Mouse (Mus musculus): ENCODE measurements at regions not wholly inside any gene's neighbourhood (a gene's known extent, or its start where the extent isn't known, plus 50 kb on each side); places are given as distances from the start of the nearest gene placed in this dataset.

DNA sequence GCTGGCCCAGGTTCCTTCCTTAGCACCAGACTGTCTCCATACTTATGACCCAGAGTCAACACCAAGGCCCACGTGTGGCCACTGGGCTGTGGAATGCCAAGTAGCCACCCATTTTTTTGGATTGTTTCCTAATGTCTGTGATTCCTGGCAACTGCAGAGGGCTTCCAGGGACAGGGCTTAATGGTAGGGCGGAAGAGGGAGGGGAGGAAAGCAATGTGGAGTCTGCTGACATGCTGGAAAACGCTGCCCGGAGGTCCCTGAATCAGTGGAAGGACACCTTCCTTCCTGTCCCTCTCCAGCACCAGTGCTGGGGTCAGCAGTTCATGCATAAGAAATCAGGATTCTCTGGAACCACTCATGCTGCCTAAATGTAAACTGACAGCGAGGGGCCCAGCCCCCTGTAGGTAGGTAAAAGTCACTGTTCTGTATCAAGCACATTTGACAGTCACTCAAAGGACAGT lies 90.8 kb downstream of the Iyd start:
- Histone ChIP-seq H3K9ac (no peak overlapping the region), H3K27ac (no peak overlapping the region), H3K9me3 (no peaks in the 10 kb centered on the region), H3K4me2 (no peak overlapping the region), H3K27me3 (replicated peaks) (no peaks in the 10 kb centered on the region), H3K4me3 (no peak overlapping the region), H3K4me1 (no peaks in the 10 kb centered on the region), H3K36me3 (replicated peaks) (no peaks in the 10 kb centered on the region)
- 59% methylated on average over 5 of the region's 5 CpGs for WGBS
- ATAC-seq (replicated peaks), result no peak

DNA sequence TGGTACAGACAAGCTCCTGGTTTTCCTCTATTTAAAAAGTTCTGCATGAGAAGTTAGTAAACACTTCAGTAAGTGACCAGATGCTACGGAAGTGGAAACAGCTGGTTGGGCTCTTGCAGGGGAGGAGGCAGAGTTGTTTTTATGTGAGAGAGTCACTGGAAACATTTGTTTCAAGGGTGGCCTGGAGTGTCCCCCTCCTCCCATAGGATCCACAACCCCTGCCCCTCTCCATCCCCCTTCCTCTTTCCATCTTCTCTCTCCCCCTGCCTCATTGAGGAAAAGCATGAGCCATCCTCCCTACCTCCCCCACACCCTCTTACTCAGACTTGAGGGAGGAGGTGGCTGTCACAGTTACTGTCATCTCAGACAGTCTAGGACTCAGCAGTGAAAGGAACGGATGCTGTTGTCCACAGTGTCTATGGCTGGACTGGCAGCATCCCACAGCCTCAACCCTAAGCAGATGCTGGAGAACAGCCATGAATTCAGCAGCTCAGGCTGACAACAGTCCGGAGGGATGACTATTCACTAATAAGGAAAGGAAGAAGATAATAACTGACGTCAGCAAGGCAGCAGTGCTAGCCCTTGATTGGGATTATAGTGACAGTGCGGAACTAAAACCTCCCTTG lies 93.9 kb downstream of the Iyd start:
- Histone ChIP-seq H3K27me3 (replicated peaks) (no peaks in the 10 kb centered on the region), H3K9ac (no peak overlapping the region), H3K27ac (no peak overlapping the region), H3K4me1 (no peaks in the 10 kb centered on the region), H3K36me3 (replicated peaks) (no peaks in the 10 kb centered on the region), H3K9me3 (no peaks in the 10 kb centered on the region), H3K4me3 (no peak overlapping the region), H3K4me2 (no peak overlapping the region)
- 36% methylated on average over 5 of the region's 5 CpGs for WGBS
- ATAC-seq (replicated peaks), result peak; percentile 66; the same call in 1 of the 2 replicates

DNA sequence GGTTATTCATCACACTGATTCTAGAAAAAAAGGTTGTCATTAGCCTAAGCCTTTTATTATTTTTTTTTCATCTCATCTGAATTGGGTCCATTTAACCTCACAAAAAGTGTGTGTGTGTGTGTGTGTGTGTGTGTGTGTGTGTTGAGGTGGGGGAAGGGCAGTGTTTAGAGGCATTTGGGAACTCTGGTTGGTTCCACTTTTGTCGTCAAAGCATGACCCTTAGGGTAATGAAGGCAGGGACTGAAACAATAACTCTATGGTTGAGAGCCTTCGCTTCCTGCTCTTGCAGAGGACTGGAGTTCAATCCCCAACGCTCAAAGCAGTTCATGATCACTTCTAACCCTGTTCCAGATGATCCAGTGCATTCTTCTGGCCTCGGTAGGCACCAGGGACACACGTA lies 96.1 kb upstream of the Plekhg1 start:
- ATAC-seq (replicated peaks), result no peak
- H3K9me3 ChIP-seq, result no peaks in the 10 kb centered on the region
- no peaks in the 10 kb centered on the region for H3K4me1 ChIP-seq
- H3K27ac ChIP-seq, result no peak overlapping the region
- 73% methylated on average over 5 of the region's 5 CpGs for WGBS
- H3K9ac ChIP-seq, result no peak overlapping the region
- no peaks in the 10 kb centered on the region for H3K27me3 ChIP-seq (replicated peaks)
- no peak overlapping the region for H3K4me2 ChIP-seq
- H3K36me3 ChIP-seq (replicated peaks), result no peaks in the 10 kb centered on the region
- no peak overlapping the region for H3K4me3 ChIP-seq

DNA sequence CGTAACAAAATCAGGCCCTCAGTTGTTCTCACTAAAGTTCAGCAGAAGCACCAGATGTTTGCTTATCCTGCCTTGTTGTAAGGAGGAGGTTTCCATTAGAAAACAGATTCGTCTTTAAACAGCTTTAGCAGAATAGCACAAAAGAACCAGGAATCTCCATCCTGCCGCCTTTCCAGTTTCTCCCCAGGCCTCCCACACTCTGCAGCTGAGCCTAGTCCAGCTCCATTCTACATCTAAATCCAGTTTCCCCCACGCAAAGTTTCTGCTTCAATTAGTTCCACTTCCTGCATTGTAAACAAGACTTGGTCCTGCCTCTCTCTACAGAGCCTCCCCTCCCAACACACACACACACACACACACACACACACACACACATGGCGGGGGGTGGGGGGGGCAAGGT lies 95.1 kb upstream of the Plekhg1 start:
- H3K4me2 ChIP-seq, result no peak overlapping the region
- no peak for ATAC-seq (replicated peaks)
- 46% methylated on average over 5 of the region's 5 CpGs for WGBS

DNA sequence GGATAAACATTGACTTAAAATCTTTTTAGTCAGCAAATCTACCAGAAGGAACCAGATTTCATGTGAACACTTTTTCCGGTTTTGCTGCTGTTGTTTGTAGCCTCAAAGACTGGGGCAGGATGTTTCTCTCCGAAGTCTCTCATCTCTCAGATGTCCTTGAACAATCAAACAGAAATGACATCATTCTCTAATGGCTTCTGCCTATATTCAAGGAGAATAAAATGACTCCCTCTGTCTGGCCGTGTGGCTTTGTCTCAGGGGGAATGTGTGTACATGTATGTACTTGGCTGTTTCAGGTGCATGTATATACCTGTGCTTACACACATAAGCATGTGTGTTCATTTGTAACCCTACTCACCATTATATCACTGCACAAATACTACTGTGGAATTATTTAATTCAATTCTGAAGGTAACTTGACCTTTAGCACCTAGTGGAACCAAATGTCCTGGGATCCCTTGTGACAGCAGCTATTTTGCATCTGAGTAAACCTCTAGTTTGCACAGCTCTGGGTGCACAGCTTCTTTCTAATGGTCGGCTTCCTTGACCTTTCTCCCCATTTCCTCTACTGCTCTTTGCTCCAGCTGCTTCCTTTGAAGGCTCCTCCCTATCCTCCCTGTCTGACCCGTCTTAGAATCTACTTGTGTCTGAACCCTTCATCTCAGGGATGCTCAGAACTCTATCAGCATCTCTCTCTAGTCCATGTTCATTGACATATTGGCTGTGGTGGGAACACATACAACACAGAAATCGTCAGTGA lies 93.8 kb upstream of the Plekhg1 start:
- no peaks in the 10 kb centered on the region for H3K4me1 ChIP-seq
- H3K36me3 ChIP-seq (replicated peaks), result no peaks in the 10 kb centered on the region
- H3K27me3 ChIP-seq (replicated peaks), result no peaks in the 10 kb centered on the region
- no peak for ATAC-seq (replicated peaks)
- no peak overlapping the region for H3K4me2 ChIP-seq
- WGBS, result 75% methylated on average over 6 of the region's 6 CpGs
- H3K27ac ChIP-seq, result no peak overlapping the region
- H3K9me3 ChIP-seq, result no peaks in the 10 kb centered on the region
- H3K4me3 ChIP-seq, result no peak overlapping the region
- no peak overlapping the region for H3K9ac ChIP-seq

More for the DNA sequence above, 95.1 kb upstream of the Plekhg1 start:
- Histone ChIP-seq H3K27ac (no peak overlapping the region), H3K27me3 (replicated peaks) (no peaks in the 10 kb centered on the region), H3K4me1 (no peaks in the 10 kb centered on the region), H3K9ac (no peak overlapping the region), H3K9me3 (no peaks in the 10 kb centered on the region), H3K36me3 (replicated peaks) (no peaks in the 10 kb centered on the region), H3K4me3 (no peak overlapping the region)

DNA sequence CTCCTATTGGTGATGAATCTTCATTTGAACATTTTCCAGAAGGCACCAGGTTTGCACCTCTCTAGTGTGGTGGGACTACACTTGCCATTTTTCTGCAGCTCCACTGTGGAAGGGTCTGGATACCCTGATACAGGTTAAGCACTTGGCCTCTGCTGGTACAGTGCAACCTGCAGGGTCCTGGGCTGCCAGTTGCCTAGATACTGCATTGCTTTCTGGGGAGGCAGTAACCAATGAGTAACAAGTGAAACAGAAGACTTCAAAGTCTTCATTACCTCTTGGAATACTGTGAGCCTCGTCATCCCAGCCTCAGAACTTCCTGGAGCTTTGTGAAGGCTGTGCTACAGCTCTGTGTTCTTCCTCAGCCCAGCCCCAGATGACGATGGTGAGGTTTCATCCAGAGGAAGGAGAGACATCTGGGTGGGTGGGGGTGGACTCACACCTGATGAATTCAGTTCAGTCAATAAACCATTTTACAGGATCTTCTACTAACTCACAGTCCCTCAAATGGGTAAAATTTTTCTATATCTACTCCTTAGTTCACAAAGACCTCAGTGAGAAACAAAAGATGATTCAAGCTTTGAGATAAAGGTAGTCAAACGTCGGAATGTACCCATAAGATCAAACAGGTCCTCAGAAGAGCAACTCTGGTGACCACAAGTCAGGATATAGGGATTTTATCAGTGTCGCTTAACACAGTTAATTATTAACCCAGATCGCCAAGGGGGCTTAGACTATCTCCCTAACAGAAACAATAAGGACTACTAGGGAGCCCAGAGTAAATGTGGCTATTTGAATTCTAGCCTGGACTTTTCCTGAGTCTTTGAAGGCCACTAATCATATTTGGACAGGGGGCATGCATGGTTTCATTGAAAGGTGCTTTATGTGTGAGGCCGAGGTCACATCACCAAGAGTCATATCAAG lies 92.1 kb upstream of the Plekhg1 start:
- Histone ChIP-seq H3K4me2 (no peak overlapping the region), H3K9me3 (no peaks in the 10 kb centered on the region), H3K9ac (no peak overlapping the region), H3K4me1 (no peaks in the 10 kb centered on the region), H3K27me3 (replicated peaks) (no peaks in the 10 kb centered on the region), H3K4me3 (no peak overlapping the region), H3K36me3 (replicated peaks) (no peaks in the 10 kb centered on the region), H3K27ac (no peak overlapping the region)
- 79% methylated on average over 7 of the region's 7 CpGs for WGBS
- ATAC-seq (replicated peaks), result no peak

DNA sequence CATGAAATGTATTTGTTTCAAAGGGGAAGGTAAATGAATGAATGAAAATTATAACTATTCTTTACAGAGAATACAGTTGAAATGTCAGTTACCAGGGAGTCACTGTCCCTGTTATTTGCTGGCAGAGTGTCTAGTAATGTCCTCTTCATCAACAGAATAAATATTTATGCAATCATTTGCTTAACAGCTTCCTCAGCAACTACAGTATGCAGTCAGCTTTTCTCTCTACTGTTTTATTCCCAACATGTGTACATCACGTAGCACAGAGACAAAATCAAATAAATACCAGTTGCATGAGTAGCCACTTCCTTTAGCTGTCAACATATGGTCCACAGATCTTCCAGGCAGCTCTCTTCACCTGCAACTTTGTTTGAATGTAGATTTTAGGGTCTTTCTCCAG lies 90.2 kb upstream of the Plekhg1 start:
- 87% methylated on average over 1 of the region's 1 CpGs for WGBS
- Histone ChIP-seq H3K4me3 (no peak overlapping the region), H3K36me3 (replicated peaks) (no peaks in the 10 kb centered on the region), H3K4me2 (no peak overlapping the region), H3K9ac (no peak overlapping the region), H3K27ac (no peak overlapping the region), H3K9me3 (no peaks in the 10 kb centered on the region), H3K4me1 (no peaks in the 10 kb centered on the region), H3K27me3 (replicated peaks) (no peaks in the 10 kb centered on the region)
- ATAC-seq (replicated peaks), result no peak

DNA sequence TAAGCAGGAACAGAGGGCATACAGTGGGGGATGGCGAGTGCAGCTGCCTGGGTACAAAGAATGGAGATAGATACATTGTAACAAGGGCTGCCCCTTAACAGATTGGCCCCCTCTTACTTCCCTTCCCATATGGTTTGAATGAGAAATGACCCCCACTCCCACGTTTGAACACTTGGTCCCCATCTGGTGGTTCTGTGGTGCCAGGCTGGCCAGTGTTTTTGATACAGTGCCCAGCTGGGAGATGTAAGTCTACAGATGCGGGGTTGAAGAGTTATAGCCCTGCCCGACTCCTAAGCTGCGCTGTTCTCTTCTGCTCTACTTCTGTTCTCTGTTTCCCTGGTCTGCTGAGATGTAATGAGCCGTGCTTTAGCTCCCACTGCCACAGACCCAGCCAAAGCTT lies 89.6 kb upstream of the Plekhg1 start:
- WGBS, result 79% methylated on average over 6 of the region's 6 CpGs
- H3K9me3 ChIP-seq, result no peaks in the 10 kb centered on the region
- H3K4me1 ChIP-seq, result no peaks in the 10 kb centered on the region
- H3K27ac ChIP-seq, result no peak overlapping the region
- H3K4me2 ChIP-seq, result no peak overlapping the region
- H3K27me3 ChIP-seq (replicated peaks), result no peaks in the 10 kb centered on the region
- no peak overlapping the region for H3K4me3 ChIP-seq
- no peaks in the 10 kb centered on the region for H3K36me3 ChIP-seq (replicated peaks)
- no peak overlapping the region for H3K9ac ChIP-seq
- no peak for ATAC-seq (replicated peaks)

DNA sequence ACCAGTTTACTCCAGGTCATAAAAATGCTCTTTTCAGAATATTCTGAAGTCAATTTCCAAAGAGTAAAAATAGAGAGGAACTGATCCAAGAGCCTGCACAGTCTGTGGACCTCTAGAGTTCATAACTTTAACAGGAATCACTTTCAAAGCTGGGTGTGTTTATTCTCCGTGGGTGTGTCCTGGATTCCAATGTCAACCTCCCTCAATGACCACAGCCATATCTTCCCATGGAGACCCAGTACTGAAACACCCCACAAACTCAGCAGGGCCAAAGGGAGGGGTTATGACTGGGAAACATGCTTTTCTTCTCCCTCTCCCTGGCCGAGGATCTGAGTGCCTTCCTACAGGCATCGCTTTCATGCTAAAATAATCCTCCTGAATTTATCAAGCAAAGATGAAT lies 87.6 kb upstream of the Plekhg1 start:
- Histone ChIP-seq H3K4me2 (no peak overlapping the region), H3K27ac (no peak overlapping the region), H3K36me3 (replicated peaks) (no peaks in the 10 kb centered on the region), H3K9ac (no peak overlapping the region), H3K4me3 (no peak overlapping the region), H3K27me3 (replicated peaks) (no peaks in the 10 kb centered on the region), H3K9me3 (no peaks in the 10 kb centered on the region), H3K4me1 (no peaks in the 10 kb centered on the region)
- 87% methylated on average over 3 of the region's 3 CpGs for WGBS
- no peak for ATAC-seq (replicated peaks)

DNA sequence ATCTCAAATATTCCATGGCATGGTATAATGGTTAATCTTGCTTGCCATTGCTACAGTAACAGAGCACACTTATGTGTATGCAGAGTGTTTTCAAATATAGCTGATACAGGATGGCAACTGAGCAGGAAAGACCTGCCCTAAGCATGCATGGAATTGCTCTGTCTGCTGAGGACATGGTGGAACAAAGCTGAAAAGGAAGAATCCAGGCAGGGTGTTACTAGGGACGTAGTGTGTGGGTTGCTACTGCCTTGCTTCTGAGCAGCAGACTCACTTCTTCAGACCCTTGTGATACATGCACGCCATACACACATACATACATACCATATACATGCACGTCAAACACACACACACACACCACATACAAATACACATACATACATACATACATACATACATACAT lies 84.1 kb upstream of the Plekhg1 start:
- Histone ChIP-seq H3K27me3 (replicated peaks) (no peaks in the 10 kb centered on the region), H3K9me3 (no peaks in the 10 kb centered on the region), H3K4me3 (no peak overlapping the region), H3K9ac (no peak overlapping the region), H3K36me3 (replicated peaks) (no peaks in the 10 kb centered on the region), H3K27ac (no peak overlapping the region), H3K4me2 (no peak overlapping the region), H3K4me1 (no peaks in the 10 kb centered on the region)
- no peak for ATAC-seq (replicated peaks)
- 92% methylated on average over 3 of the region's 3 CpGs for WGBS

DNA sequence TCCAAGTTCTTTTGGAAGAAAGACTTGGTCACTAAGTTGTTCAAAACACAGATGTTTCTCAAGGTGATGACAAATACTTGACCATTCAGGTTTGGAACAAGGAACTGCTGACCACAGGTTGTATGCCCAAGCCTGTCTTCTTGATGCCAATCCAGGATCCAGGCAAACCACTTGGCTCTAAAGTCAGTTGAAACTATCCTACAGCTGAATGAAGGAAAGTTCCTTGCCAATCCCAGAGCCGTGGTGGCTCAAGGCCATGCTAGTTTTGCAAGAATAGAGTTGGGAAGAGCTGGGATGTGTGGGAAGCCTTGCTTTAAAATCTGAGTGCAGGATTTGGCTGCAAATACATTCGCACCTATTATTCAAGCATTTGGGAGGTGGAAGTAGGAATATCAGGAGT lies 78.0 kb upstream of the Plekhg1 start:
- H3K4me1 ChIP-seq, result no peaks in the 10 kb centered on the region
- no peaks in the 10 kb centered on the region for H3K27me3 ChIP-seq (replicated peaks)
- H3K4me3 ChIP-seq, result no peak overlapping the region
- no peak overlapping the region for H3K9ac ChIP-seq
- H3K36me3 ChIP-seq (replicated peaks), result no peaks in the 10 kb centered on the region
- no peak for ATAC-seq (replicated peaks)
- no peaks in the 10 kb centered on the region for H3K9me3 ChIP-seq
- no peak overlapping the region for H3K4me2 ChIP-seq
- 80% methylated on average over 2 of the region's 2 CpGs for WGBS
- H3K27ac ChIP-seq, result no peak overlapping the region

DNA sequence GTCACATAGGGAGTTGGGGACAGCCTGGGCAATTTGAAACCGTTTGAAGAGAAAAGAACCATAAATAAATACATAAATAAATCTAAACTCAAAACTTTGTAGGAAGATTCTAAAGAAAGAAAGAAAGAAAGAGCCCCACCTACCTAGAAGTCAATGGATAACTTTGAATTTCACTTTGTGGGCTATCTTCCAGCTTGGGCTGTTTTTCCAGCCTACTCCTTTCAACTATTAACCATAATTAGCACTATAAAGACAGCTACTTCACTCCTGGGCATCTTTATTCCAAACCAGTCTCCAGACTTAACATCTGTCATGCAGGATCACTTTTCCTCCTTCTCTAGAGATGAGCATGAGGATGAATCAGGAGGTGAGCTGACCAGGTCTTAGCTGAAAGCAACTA lies 77.6 kb upstream of the Plekhg1 start:
- Histone ChIP-seq H3K27ac (no peak overlapping the region), H3K36me3 (replicated peaks) (no peaks in the 10 kb centered on the region), H3K4me1 (no peaks in the 10 kb centered on the region), H3K4me2 (no peak overlapping the region), H3K4me3 (no peak overlapping the region), H3K9me3 (no peaks in the 10 kb centered on the region), H3K27me3 (replicated peaks) (no peaks in the 10 kb centered on the region), H3K9ac (no peak overlapping the region)
- 67% methylated on average over 1 of the region's 1 CpGs for WGBS
- no peak for ATAC-seq (replicated peaks)
